Mouse (Mus musculus) E14TG2a.4 (cell line): ENCODE measurements around the gene Commd8.

Experiments
- CTCF ChIP-seq: conservative IDR thresholded peaks from 2 replicates; pipeline ENCODE4 v1.5.1; 2014; ENCODE audit warnings: low read length
- POU5F1 ChIP-seq: IDR thresholded peaks from 2 replicates; pipeline ENCODE4 v1.6.1; 2014; ENCODE audit warnings: low read length, borderline replicate concordance

- TF ChIP-seq CTCF (no peak), POU5F1 (no peak)
Observed at GRCm38 (mm10) chr5:72164386-72164785, 3.6 kb downstream of the Commd8 start.
